Mouse (Mus musculus): Measurements from ENCODE around the gene Bmp7.

- TF ChIP-seq CTCF (IDR thresholded peaks at IDR 0.05; ENCODE audit: extremely low read depth, insufficient read length, insufficient replicate concordance, low read depth, low read length) (no peak), POLR2A (IDR thresholded peaks at IDR 0.05; ENCODE audit: low read depth, low read length) (no peak)
Measured at GRCm38 (mm10) chr2:172982776-172983561, 42.8 kb upstream of the Bmp7 start.

Measured in small intestine, adult 2 months (tissue).